Mouse (Mus musculus): ENCODE results near the gene Gm8237. TPM values are rescaled to one million over a fixed set of nuclear protein-coding genes. Genes with fewer than 3 reads are reported as not detected.

Gm8237 gene
- polyA plus RNA-seq, 1 experiment from 2014 or later, result not detected

Other genes with a start within 250 kb of the Gm8237 start
- gene Gm8265, start 247.4 kb downstream of the Gm8237 start, polyA plus RNA-seq (2015; fragmentation: Nextera tagmentation; extraction: Ambion mirVana), result not detected in 2 replicates
- not detected in 2 replicates for gene Gm9603, start 192.9 kb downstream of the Gm8237 start, polyA plus RNA-seq (2015; fragmentation: Nextera tagmentation; extraction: Ambion mirVana)
- gene Gm3373, start 138.8 kb downstream of the Gm8237 start, polyA plus RNA-seq (2015; fragmentation: Nextera tagmentation; extraction: Ambion mirVana), result 0.11 TPM in 1 of 2 replicates, not detected in the other
- 0.29 and 0.34 TPM in 2 replicates for gene Gm3383, start 72.4 kb downstream of the Gm8237 start, polyA plus RNA-seq (2015; fragmentation: Nextera tagmentation; extraction: Ambion mirVana)
- gene Gm3424, start 50.1 kb downstream of the Gm8237 start, polyA plus RNA-seq (2015; fragmentation: Nextera tagmentation; extraction: Ambion mirVana), result not detected in 2 replicates
- 0.48 and 0.56 TPM in 2 replicates for gene Gm3248, start 81.4 kb upstream of the Gm8237 start, polyA plus RNA-seq (2015; fragmentation: Nextera tagmentation; extraction: Ambion mirVana)
- not detected in 2 replicates for gene Gm3453, start 98.8 kb upstream of the Gm8237 start, polyA plus RNA-seq (2015; fragmentation: Nextera tagmentation; extraction: Ambion mirVana)
- gene Gm6337, start 177.9 kb upstream of the Gm8237 start, polyA plus RNA-seq (2015; fragmentation: Nextera tagmentation; extraction: Ambion mirVana), result not detected in 2 replicates
- gene Gm8206, start 213.6 kb upstream of the Gm8237 start, polyA plus RNA-seq (2015; fragmentation: Nextera tagmentation; extraction: Ambion mirVana), result 0.37 and 0.71 TPM in 2 replicates
- gene Gm3468, start 228.3 kb upstream of the Gm8237 start, polyA plus RNA-seq (2015; fragmentation: Nextera tagmentation; extraction: Ambion mirVana), result 0.78 and 1.4 TPM in 2 replicates
- not detected in 2 replicates for gene Gm3476, start 245.4 kb upstream of the Gm8237 start, polyA plus RNA-seq (2015; fragmentation: Nextera tagmentation; extraction: Ambion mirVana)

All from intestine, embryonic 16.5 days (tissue).